Mouse (Mus musculus): ENCODE measurements around the gene Tmem30a.
A peak's percentile ranks its signal among the peaks of the same experiment; 100 is the strongest.

Tmem30a gene

DNA sequence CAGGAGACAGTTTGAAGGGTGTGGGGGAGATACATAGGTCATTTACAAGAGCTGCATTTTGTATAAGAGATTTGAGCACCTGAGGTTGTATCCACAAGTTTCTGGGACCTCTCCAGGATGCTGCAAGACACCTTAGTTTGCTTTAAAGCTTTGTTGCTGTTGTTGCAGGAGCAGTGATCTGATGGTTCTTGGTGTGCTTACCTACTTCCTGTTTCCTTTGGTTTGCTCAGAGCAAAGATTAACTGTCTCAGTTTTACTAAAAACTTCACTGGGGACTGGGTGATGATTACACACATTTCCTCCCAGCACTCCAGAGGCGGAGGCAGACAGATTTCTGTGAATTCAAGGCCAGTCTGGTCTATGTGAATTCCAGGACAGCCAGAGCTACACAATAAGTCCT lies 1.8 kb upstream of the Tmem30a start:
- DNase-seq (ENCODE audit: low read depth, low spot score): no peak

DNA sequence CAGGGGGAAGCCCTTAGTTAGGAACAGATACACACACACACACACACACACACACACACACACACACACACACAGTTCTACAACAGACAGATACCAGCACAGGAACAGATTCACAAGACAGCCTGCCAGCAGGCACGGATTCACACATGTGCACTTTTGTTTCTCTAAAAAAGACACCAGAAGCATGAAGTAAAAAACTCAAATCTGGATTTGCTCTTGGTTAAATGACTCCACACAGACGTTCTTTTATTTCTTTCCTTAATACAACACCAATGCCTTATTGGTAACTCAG lies 7.6 kb downstream of the Tmem30a start:
- DNase-seq (ENCODE audit: low read depth, low spot score): no peak

DNA sequence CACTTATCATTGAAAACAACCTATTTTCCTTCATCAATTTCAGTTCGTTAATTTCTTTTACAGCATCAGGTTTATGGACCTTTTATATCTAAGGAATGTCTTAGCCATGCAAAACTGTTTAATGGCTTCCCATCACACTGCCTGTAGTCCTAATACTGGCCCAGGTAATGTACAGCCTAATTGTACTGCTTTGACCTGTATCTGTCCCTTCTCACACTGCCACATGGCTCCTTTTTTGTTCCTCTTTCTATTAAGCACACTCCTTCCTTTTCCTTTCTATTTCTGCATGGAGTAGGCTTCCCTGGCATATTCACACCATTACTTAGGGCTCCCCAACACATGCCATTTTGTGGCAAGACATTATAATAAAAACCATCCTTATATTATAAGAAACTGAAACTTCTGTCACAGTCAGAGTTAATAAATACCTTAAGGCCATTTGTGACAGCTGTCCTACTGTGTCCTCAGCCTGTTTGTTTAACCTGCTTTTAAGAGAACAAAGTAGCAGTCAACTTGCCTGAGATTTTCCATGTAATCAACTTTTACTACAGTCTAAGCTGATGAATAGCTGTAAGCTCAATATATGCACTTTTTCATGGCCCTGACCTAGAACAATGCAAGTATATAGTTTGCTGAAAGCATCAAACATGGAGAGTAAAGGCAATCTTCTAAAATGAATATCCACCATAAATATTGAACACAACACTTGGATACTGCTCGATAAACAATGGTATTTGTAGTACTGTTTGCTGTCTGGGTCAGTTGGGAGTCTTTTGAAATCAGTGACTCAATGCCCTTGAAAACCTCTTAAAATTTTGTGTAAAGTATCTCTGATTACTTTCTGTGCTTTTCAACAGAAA lies 8.1 kb downstream of the Tmem30a start:
- no peak for DNase-seq (ENCODE audit: low read depth, low spot score)

DNA sequence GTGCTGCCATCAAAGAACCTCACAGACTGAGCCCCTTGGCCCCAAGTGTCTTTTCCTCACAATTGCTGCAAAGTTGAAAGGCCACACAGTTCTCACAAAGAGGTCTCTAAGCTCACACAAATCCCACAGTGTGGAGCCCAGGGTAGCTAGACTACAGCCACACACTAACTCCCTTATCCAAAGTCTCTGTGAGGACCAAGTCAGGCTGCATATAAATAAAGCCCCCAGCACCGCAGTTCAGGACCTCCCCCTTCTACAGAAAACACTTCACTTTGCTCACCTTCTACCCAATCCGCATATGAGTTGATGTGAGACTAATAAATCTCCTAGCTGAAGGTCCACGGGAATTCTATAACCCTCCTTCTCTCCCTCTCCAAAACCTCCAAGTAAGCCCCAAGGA lies 8.9 kb downstream of the Tmem30a start:
- no peak for DNase-seq (ENCODE audit: low read depth, low spot score)

DNA sequence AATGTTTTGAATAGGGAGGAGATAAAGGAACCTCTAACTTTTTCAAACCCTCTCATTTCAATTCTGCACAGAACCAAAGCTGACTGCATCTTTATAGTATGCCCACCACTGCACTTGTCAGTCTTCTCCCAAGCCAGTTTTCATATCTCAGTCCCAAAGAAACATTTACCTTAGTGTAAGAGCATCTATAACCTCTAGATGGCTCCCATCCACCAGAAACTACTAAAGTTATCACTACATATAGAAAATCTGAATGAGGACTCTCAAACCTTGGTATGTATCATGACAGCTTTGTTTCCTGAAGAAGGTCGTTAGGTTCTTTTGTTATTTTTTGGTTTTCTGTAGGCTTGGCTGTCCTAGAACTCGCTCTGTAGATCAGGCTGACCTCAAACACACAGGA lies 14.0 kb downstream of the Tmem30a start:
- DNase-seq (ENCODE audit: low read depth, low spot score): peak; percentile 45

DNA sequence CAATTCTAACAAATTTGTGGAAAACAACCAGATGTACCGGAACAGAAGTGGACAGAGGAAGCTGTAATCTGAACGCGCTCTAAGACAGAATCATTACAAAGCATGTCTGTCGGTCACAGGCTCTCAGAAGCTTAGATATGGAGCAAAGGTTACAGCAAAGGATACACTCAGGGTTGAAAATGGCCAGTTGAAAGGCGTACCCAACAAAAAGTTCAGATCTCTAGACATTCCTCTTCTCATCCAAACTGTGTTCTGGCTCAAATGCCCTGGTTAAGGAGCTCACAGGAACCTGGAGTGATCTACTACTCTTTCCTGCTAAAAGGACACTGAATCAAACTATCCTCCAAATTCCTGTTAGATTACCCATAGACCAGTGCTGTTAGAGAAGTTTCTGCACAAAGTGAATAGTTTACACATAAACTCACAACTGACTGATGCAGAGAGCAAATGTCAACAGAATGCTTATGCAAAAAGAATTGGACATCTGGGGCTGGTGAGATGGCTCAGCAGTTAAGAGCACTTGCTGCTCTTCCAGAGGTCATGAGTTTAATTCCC lies 26.2 kb downstream of the Tmem30a start:
- DNase-seq (ENCODE audit: low read depth, low spot score): peak; percentile 14

DNA sequence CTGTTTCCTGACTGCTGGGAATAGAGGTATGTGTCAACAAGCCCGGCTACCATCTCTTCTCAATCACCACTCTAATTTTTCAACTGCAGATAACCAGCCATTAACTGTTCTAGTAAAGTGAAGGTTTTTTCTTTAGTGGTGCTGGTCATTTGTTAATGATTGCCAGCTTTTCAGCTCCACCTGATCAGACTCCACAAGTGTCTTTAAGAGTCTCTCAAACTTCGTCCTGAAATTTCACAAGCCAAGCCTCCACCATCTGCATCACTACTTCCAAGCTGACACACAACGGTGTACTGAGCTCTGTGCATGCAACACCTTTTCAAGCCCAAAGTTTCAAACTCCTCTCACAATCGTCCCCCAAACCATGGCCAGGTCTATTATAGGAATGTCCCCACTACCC lies 28.0 kb downstream of the Tmem30a start:
- no peak for DNase-seq (ENCODE audit: low read depth, low spot score)

DNA sequence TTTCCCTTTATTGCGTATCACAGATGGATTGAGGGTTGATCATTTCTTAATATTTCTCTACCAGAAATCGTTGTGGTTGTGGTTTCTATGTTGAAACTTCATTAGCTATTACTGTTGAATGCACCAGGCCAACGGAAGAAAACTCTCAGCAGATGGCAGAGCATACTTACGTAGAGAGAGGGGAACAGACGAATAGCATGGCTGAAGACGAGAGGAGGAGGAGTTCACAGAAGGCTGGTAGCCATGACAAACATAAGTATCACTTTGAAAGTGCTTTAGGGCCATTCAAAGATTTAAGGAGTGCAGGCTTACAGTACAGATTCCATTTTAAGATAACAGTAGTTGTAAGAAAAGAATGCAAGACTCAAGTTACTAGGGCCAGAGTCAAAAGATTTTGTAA lies 30.8 kb downstream of the Tmem30a start:
- DNase-seq (ENCODE audit: low read depth, low spot score): no peak

DNA sequence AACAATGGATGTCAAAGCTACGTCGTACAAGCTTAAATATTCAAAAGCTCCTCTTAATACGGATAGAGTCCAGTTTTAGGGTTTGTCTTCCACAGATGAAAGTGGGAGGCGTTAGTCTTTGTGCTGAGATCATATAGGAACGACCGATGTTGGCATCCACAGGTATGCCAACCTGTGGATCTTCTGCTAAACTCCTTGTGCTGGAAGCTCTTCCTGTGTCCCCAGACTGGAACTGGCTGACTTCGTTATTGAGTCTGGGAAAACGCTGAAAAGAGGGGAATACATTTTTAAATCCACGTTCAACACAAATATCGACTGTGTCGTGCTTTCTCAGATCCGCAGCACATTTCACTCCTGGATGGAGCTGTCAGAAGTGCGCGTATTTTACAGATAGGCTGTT lies 33.2 kb downstream of the Tmem30a start:
- no peak for DNase-seq (ENCODE audit: low read depth, low spot score)

DNA sequence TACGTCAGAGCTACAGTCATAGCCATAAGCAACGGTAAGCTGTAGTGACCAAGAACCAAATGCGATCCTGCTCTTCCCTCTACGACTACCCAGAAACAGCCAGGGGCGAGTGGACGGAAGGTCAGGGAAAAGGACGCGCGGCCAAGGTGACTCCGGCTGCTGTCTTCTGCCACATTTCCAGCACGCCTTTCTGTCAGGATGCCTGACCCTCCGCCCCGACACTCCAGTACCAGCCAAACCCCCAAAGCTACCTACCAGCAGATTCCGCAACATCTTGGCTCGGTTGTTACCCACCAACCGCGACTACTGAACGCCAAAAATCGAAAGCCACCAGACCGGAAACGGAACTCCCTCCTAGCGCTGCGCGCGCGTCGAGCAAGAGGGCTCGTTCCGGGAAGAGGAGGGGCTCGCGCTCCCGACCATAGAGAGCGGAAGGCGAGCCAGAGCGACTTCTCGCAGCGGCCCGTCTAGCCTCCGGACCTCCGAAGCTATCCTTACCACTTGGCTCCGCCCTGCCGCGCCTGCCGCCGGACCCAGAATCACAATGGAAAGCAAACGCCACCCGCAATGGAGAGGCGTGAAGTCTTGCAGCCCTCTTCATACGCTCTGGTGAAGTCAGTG lies 33.8 kb downstream of the Tmem30a start, which contains the start of gene Cox7a2:
Gene Cox7a2 (minus strand): TSS at position 494 of the 621 bp plus-strand sequence.
- peak; percentile 95 for DNase-seq (ENCODE audit: low read depth, low spot score)

DNA sequence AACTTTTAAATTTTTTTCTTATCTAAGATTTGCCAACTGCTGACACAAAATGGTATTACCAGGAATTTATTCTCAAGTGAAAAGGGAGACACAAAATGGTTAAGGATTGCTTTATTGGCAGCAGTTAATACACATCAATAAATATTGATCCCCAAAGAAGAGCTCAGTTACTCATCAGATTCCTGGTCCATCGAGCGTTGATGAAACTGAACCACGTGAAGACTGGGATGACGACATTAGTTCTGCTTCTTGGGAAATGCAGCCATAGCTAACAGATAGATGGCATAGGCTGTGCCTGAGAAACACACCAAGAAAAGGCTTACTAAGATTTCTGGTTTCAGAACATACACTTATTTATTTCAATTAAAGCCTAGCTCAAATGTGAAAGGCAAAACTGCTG lies 38.0 kb downstream of the Tmem30a start:
- DNase-seq (ENCODE audit: low read depth, low spot score): no peak

DNA sequence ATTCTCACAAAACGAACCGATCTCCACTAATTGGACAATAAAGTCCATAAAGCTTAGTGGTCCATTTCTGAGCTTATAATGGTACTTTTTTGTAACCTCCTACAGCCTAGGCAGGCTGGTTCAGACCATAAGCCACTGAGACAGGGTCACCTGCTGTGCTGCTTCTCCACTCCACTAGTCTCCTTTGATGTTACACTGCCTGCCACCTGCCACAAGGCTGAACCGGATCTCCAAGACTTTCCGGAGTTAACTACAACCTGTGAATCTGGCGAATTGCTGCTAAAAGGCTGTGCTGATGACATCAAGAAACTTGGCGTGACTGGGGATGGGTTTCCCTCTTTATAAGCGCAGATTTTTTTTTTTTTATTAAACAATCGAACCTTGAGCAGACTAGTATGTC lies 41.5 kb downstream of the Tmem30a start:
- DNase-seq (ENCODE audit: low read depth, low spot score): no peak

DNA sequence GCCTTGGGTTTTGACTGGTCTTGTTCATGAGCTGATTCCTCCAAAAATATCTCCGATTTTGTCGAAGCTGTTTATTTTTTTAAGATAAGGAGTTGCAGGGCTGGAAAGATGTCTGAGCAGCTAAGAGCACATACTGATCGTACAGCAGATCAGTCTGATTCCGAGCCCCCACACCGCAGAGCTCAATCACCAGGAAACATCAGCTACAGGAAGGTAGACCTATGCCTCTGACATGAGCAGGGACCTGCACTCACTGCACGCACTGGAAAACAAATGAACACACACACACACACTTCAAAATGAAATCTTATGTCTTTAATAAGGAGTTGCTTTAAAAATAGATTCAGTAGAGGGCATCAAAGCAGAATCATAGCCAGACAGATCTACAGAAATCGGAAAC lies 42.6 kb downstream of the Tmem30a start:
- DNase-seq (ENCODE audit: low read depth, low spot score): no peak

DNA sequence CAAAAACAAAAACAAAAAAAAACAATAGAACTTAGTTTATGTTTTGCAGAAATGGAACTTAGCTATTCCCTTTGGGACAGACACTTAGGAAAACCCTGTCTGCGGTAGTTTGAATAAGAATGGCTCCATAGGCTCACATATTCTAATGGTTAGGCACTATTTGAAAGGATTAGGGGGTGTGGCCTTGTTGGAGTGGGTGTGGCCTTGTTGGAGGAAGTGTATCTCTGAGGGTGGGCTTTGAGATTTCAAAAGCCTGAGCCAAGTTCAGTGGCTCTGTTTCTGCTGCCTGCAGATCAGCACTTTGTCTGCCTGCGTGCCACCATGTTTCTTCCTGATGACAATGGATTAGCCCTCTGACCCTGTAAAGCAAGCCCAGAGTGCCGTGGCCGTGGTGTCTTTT lies 48.3 kb downstream of the Tmem30a start:
- no peak for DNase-seq (ENCODE audit: low read depth, low spot score)

DNA sequence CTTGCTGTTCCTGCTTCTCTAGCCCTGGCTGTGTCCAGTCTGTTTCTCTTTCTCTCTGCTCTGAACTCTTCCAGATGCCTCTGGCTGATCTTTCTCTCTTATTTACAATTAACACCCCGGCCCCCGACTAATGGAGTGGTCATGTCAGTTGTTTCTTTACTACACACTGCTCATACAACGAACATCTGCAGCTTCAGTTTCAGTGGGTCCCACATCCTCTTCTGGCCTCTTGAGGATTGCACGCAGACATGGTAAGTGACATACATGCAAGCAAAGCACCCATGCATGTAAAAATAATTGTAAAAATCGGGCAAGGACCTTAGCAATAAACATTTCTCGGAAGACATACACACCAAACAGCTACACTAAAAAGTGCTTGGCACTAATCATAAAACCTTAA lies 57.7 kb downstream of the Tmem30a start:
- DNase-seq (ENCODE audit: low read depth, low spot score): no peak

DNA sequence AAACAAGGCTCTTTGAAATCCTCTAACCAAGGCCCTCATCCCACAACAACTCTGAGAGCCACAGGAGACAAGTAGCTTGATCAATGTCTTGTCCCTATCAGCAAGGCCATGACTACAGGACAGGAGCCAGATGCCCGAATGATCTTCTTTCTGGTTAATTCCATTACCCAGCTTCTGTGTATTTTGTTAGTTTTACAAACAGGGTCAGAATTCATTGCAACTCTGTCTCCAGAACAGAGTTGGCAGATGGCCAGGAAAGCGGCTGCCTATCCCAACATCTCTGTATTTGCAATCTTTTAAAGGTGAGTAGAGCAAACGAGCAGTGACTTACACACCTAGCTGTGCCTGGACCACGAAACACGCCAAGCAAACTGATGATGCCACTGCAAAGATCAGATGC lies 63.0 kb downstream of the Tmem30a start:
- DNase-seq (ENCODE audit: low read depth, low spot score): no peak

DNA sequence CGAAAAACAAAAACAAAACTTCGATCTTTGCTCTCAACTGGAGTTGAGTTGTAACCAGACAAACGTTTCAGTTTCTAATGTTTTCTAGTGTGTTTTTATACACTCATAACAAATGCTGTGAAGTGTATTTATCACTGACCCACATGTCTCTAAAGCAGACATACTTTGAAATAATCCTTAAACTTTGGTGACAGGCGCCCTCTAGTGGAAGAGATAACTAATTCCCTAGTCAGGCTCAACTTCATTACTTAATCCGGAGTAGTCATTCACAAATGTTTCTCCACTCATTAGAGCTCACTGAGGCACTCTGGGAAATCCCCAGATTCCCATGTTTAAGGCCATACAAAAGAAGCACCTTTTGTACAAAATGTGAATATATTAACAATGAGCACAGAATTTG lies 70.2 kb downstream of the Tmem30a start:
- DNase-seq (ENCODE audit: low read depth, low spot score): peak; percentile 81

DNA sequence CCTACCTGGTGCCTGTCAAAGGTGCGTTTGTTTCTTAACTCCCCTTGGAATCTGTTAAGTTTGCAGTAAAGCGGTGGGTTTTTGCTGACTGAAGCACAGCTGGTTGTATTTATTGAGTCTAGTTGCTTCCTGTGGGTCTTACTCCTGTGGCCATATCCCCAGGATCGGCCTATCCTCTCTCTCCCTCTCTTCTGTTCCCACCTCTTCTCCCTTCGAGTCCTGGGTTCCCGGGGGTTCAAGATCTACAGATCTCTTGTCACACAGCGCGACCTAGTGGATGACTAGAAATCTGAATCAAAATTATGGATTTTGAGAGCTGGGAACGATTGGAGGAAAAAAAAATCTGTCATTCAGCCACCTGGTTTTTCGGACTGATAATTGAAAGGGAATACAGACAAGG lies 72.3 kb downstream of the Tmem30a start:
- peak; percentile 75 for DNase-seq (ENCODE audit: low read depth, low spot score)

DNA sequence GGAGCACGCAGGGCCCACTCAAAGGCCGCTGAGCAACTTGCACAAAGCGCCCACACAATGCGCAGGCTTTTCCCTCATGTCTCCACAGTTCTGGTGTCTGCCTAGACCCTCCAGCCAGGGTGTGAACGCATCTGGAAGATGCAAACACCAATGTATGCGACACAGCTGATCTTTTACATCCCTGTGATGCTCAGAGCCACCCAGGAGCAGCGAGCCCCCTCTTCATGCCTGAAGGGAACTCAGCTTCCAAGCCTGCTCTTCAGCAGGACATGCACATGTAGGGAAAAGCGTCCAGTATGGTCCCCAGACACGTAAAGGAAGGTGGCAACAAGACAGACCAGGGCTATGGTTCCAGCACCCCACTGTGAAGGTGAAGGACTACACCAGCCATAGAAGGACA lies 73.2 kb downstream of the Tmem30a start:
- no peak for DNase-seq (ENCODE audit: low read depth, low spot score)

DNA sequence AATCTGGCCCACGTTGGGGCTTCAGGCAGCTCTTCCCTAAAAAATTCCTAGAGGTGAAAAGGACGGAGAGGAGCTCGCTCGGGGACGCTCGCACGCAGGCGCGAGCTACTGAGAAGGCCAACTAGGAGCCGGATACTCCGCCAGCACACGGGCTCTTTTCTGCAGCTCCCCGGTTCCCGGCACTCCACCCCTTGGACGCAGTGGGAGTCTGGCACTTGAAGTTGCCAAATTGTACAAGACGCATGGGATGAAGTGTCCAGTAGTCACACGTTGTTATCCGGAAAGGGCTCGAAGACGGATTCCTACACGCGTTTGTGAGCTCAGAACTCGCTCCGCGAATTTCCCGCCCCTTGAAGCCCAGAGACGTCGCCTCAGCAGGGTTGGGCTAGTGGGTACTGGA lies 73.9 kb downstream of the Tmem30a start:
- DNase-seq (ENCODE audit: low read depth, low spot score): no peak
